Mouse (Mus musculus): ENCODE data around the gene Ift172. TPM values are rescaled to one million over a fixed set of nuclear protein-coding genes. Genes with fewer than 3 reads are reported as not detected.

The Ift172 gene
- polyA plus RNA-seq, 1 experiment from 2014 or later: 36.0 TPM

Other genes with a start within 250 kb of the Ift172 start
- 144 and 153 TPM in 2 replicates for gene Atraid, start 242.8 kb downstream of the Ift172 start, polyA plus RNA-seq (2015; fragmentation: Nextera tagmentation; extraction: Ambion mirVana)
- 13.6 and 16.0 TPM in 2 replicates for gene Slc5a6, start 242.2 kb downstream of the Ift172 start, polyA plus RNA-seq (2015; fragmentation: Nextera tagmentation; extraction: Ambion mirVana)
- gene Cad, start 236.3 kb downstream of the Ift172 start, polyA plus RNA-seq (2015; fragmentation: Nextera tagmentation; extraction: Ambion mirVana): 17.6 and 19.8 TPM in 2 replicates
- not detected in 2 replicates for gene Dnajc5g, start 184.8 kb downstream of the Ift172 start, polyA plus RNA-seq (2015; fragmentation: Nextera tagmentation; extraction: Ambion mirVana)
- 1.5 and 2.2 TPM in 2 replicates for gene Slc30a3, start 182.9 kb downstream of the Ift172 start, polyA plus RNA-seq (2015; fragmentation: Nextera tagmentation; extraction: Ambion mirVana)
- not detected in 2 replicates for gene Trim54, start 174.4 kb downstream of the Ift172 start, polyA plus RNA-seq (2015; fragmentation: Nextera tagmentation; extraction: Ambion mirVana)
- not detected in 2 replicates for gene Ucn, start 152.3 kb downstream of the Ift172 start, polyA plus RNA-seq (2015; fragmentation: Nextera tagmentation; extraction: Ambion mirVana)
- gene Mpv17, start 136.9 kb downstream of the Ift172 start, polyA plus RNA-seq (2015; fragmentation: Nextera tagmentation; extraction: Ambion mirVana): 54.6 and 54.8 TPM in 2 replicates
- gene Gm29609, start 111.2 kb downstream of the Ift172 start, polyA plus RNA-seq (2015; fragmentation: Nextera tagmentation; extraction: Ambion mirVana): 1.2 and 1.8 TPM in 2 replicates
- gene Gtf3c2, start 111.0 kb downstream of the Ift172 start, polyA plus RNA-seq (2015; fragmentation: Nextera tagmentation; extraction: Ambion mirVana): 69.5 and 75.4 TPM in 2 replicates
- gene Snx17, start 97.9 kb downstream of the Ift172 start, polyA plus RNA-seq (2015; fragmentation: Nextera tagmentation; extraction: Ambion mirVana): 138 and 143 TPM in 2 replicates
- 78.8 and 87.0 TPM in 2 replicates for gene Eif2b4, start 97.7 kb downstream of the Ift172 start, polyA plus RNA-seq (2015; fragmentation: Nextera tagmentation; extraction: Ambion mirVana)
- 16.3 and 17.7 TPM in 2 replicates for gene Zfp513, start 88.8 kb downstream of the Ift172 start, polyA plus RNA-seq (2015; fragmentation: Nextera tagmentation; extraction: Ambion mirVana)
- 170 TPM in 2 replicates for gene Ppm1g, start 70.4 kb downstream of the Ift172 start, polyA plus RNA-seq (2015; fragmentation: Nextera tagmentation; extraction: Ambion mirVana)
- 156 and 157 TPM in 2 replicates for gene Nrbp1, start 50.3 kb downstream of the Ift172 start, polyA plus RNA-seq (2015; fragmentation: Nextera tagmentation; extraction: Ambion mirVana)
- 0.34 TPM in 1 of 2 replicates, not detected in the other for gene Gm9970, start 49.9 kb downstream of the Ift172 start, polyA plus RNA-seq (2015; fragmentation: Nextera tagmentation; extraction: Ambion mirVana)
- 1.7 and 2.4 TPM in 2 replicates for gene Krtcap3, start 39.4 kb downstream of the Ift172 start, polyA plus RNA-seq (2015; fragmentation: Nextera tagmentation; extraction: Ambion mirVana)
- gene Fndc4, start 5.0 kb upstream of the Ift172 start, polyA plus RNA-seq (2015; fragmentation: Nextera tagmentation; extraction: Ambion mirVana): 89.2 and 90.3 TPM in 2 replicates
- 0.27 and 0.45 TPM in 2 replicates for gene Gckr, start 6.3 kb upstream of the Ift172 start, polyA plus RNA-seq (2015; fragmentation: Nextera tagmentation; extraction: Ambion mirVana)
- gene Zfp512, start 161.3 kb upstream of the Ift172 start, polyA plus RNA-seq (2015; fragmentation: Nextera tagmentation; extraction: Ambion mirVana): 116 and 122 TPM in 2 replicates
- not detected in 2 replicates for gene 4930548H24Rik, start 194.6 kb upstream of the Ift172 start, polyA plus RNA-seq (2015; fragmentation: Nextera tagmentation; extraction: Ambion mirVana)
- gene Gpn1, start 203.6 kb upstream of the Ift172 start, polyA plus RNA-seq (2015; fragmentation: Nextera tagmentation; extraction: Ambion mirVana): 82.0 TPM in 2 replicates
- gene Slc4a1ap, start 235.9 kb upstream of the Ift172 start, polyA plus RNA-seq (2015; fragmentation: Nextera tagmentation; extraction: Ambion mirVana): 33.0 and 36.5 TPM in 2 replicates
- 29.1 and 29.9 TPM in 2 replicates for gene Supt7l, start 236.7 kb upstream of the Ift172 start, polyA plus RNA-seq (2015; fragmentation: Nextera tagmentation; extraction: Ambion mirVana)

Data from forebrain, embryonic 15.5 days (tissue).